In the genomic region with DNA sequence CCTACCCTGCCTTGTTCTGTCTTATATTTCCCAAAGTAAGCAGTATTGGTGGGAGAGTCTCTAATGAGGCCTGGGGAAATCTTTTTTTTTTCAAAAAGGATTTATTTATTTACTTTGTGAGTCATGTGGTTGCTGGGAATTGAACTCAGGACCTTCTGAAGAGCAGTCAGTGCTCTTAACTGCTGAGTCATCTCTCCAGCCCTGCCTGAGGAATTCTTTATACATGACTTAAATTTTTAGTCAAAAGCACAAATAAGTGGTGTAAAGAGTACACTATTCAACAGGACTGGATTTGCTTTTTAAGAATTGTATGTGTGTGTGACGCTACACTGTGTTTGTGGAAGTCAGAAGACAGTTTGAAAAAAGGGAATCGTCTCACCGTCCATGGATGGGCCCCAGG, we compare ENCODE assay signal across 27 mouse cellular contexts.
DNase-seq lines count a peak whose midpoint lies in the region; ATAC-seq and TF ChIP-seq lines count a peak whose summit lies in the region.
"Had no signal": no experiment of that assay in that cellular context is flagged by ENCODE, and none has a peak within 500 bp of the region (broad histone marks: within the 10 kb centered on the region; RNA-seq: fewer than 3 reads in every experiment).

No protein-coding gene starts in this region.

- TF ChIP-seq RAD21 in CH12.LX (IDR thresholded peaks at IDR 0.05; ENCODE audit: low read depth, low read length), result no peak

- dilution Hi-C loops in CH12.LX (cut with MboI; ENCODE audit: extremely low pct_ligation_motif_present, extremely low pct_unique_long_range_greater_than_20kb, low sequenced_read_pairs), result no loop called here

- DNase-seq in 3T3-L1 (ENCODE audit: low read depth, low spot score), result peak; percentile 83
- DNase-seq in CH12.LX (ENCODE audit: extremely low read depth), result no peak
- DNase-seq in NIH3T3 (ENCODE audit: low read depth), result peak; percentile 76
- no peak for DNase-seq in cerebellum, adult 18-20 months
- no peak for DNase-seq in adrenal gland, adult 18-20 months (ENCODE audit: low spot score in 2 of 2)
- no peak for DNase-seq in right cerebral cortex, postnatal 25 days
- DNase-seq: adrenal gland, postnatal 10 days; adrenal gland, postnatal 36 days; B cell, adult 2 months; cerebellum, adult 8-10 months; cerebellum, postnatal 10 days; cerebellum, postnatal 36 days; embryo, embryonic 11 days; forebrain, postnatal 0 days; gastrocnemius, adult 2 months; gastrocnemius, postnatal 14 days; heart, adult 11 months; kidney, adult 11 months had no signal

- H3K9ac ChIP-seq in CH12.LX (ENCODE audit: insufficient read depth, low read depth), result no peak overlapping the region
- H3K9ac ChIP-seq: embryonic facial prominence, embryonic 13.5 days; forebrain, postnatal 0 days; hindbrain, embryonic 12.5 days; hindbrain, embryonic 15.5 days had no signal

- TF ChIP-seq EP300 in CH12.LX (IDR thresholded peaks at IDR 0.05; ENCODE audit: low read length), result no peak

- ATAC-seq in megakaryocyte, adult 5-6 weeks (ENCODE audit: poor library complexity, severe bottlenecking), result no peak
- ATAC-seq: activated CD4-positive, CD25-positive, alpha-beta regulatory T cell, adult 4 months; CD4-positive, CD25-positive, alpha-beta regulatory T cell, adult 4 months; forebrain, embryonic 14.5 days; forebrain, postnatal 0 days had no signal

- H3K4me1 ChIP-seq in CH12.LX (ENCODE audit: control insufficient read depth in 1 of 2, insufficient read depth in 2 of 2), result peaks cover 0 to 29% of the 10 kb centered on the region in 2 experiments; a peak in 2 of 4 replicates
- H3K4me1 ChIP-seq: embryonic facial prominence, embryonic 10.5 days; embryonic facial prominence, embryonic 13.5 days; hindbrain, embryonic 12.5 days; hindbrain, embryonic 15.5 days had no signal

- no peak overlapping the region for H3K4me2 ChIP-seq in CH12.LX (ENCODE audit: insufficient read depth, low read depth, poor library complexity, severe bottlenecking)
- H3K4me2 ChIP-seq: embryonic facial prominence, embryonic 13.5 days; heart, embryonic 11.5 days; hindbrain, embryonic 12.5 days; hindbrain, embryonic 15.5 days had no signal

- H3K79me2 ChIP-seq in CH12.LX (replicated peaks; ENCODE audit: control insufficient read depth, extremely low read depth, insufficient read depth, poor library complexity, severe bottlenecking), result peaks cover 23% of the 10 kb centered on the region

- no peak for TF ChIP-seq POLR2A in CH12.LX (IDR thresholded peaks at IDR 0.05; ENCODE audit: low read depth, low read length)

- no peaks in the 10 kb centered on the region for H3K9me3 ChIP-seq in CH12.LX (replicated peaks; ENCODE audit: low read length)
- H3K9me3 ChIP-seq: embryonic facial prominence, embryonic 10.5 days; embryonic facial prominence, embryonic 13.5 days; hindbrain, embryonic 12.5 days; hindbrain, embryonic 15.5 days had no signal

- in situ Hi-C loops in CH12.LX (cut with MboI; ENCODE audit: low pct_ligation_motif_present, low pct_unique_long_range_greater_than_20kb, low sequenced_read_pairs), result no loop called here

- peaks cover 14 to 47% of the 10 kb centered on the region in 2 experiments for H3K36me3 ChIP-seq in CH12.LX (replicated peaks in 1 of 2; ENCODE audit: control insufficient read depth in 1 of 2, insufficient read depth in 1 of 2, low read length in 1 of 2)
- H3K36me3 ChIP-seq: hindbrain, embryonic 15.5 days had no signal

- TF ChIP-seq CTCF in CH12.LX (conservative IDR thresholded peaks at IDR 0.05 in 1 of 2, IDR thresholded peaks at IDR 0.05 in 1 of 2; ENCODE audit: low read depth in 2 of 2, low read length in 2 of 2), result no peak

- no peak overlapping the region for H3K27ac ChIP-seq in CH12.LX (ENCODE audit: insufficient read depth, low read depth)
- H3K27ac ChIP-seq: embryonic facial prominence, embryonic 10.5 days; embryonic facial prominence, embryonic 13.5 days; gastrocnemius, adult 2 months; hindbrain, embryonic 12.5 days; hindbrain, embryonic 15.5 days had no signal

- H3K27me3 ChIP-seq in CH12.LX (replicated peaks), result no peaks in the 10 kb centered on the region
- H3K27me3 ChIP-seq: embryonic facial prominence, embryonic 13.5 days; hindbrain, embryonic 12.5 days; hindbrain, embryonic 15.5 days had no signal

- H3K4me3 ChIP-seq in CH12.LX (replicated peaks in 1 of 3; ENCODE audit: low read depth in 2 of 3, low read length in 2 of 3, poor library complexity in 1 of 3), result no peak overlapping the region
- H3K4me3 ChIP-seq: embryonic facial prominence, embryonic 10.5 days; embryonic facial prominence, embryonic 13.5 days; gastrocnemius, adult 2 months; hindbrain, embryonic 12.5 days; hindbrain, embryonic 15.5 days had no signal

TF ChIP-seq in CH12.LX, 34 proteins besides CTCF, POLR2A, EP300 and RAD21:
- no peak for TF ChIP-seq USF1 (IDR thresholded peaks at IDR 0.05; ENCODE audit: low read depth, low read length)
- TF ChIP-seq MAFK (IDR thresholded peaks at IDR 0.05; ENCODE audit: insufficient replicate concordance, low read length), result 0 out of 2 replicates have a peak, but pooled peaks have one; percentile 47
TF ChIP-seq in CH12.LX: peak in this region for 1.

Comparison
In these comparisons a context has a peak if more than half of its experiments do, and no peak if none do; other contexts are left out.
1. DNase-seq: peak in 3T3-L1 (single experiment) and NIH3T3 (single experiment); none in CH12.LX (single experiment), cerebellum, adult 18-20 months (0 of 2), adrenal gland, adult 18-20 months (0 of 2) and right cerebral cortex, postnatal 25 days (single experiment).